Mouse (Mus musculus) urinary bladder, postnatal 10 days (tissue): ENCODE measurements around the gene Gm47189.
"Not testable (repeated sequence)": the region's sequence is repeated elsewhere in the genome, so short reads cannot be mapped to it uniquely, and the experiment has no call there.

Experiments
- DNase-seq: peaks from one replicate; pipeline ENCODE4 v3.0.0; 2022; ENCODE audit warnings: low spot score

Gene Gm47189

GRCm38 (mm10) chr14:41772341-41772740 lies at the start of gene Gm47189:
TSS of gene Gm47189 (minus strand) at chr14:41772441.
- not testable (repeated sequence) for DNase-seq

- DNase-seq, result not testable (repeated sequence)
These were observed 16.3 kb downstream of the Gm47189 start for GRCm38 (mm10) chr14:41755931-41756330.

GRCm38 (mm10) chr14:41750514-41750913 lies 21.7 kb downstream of the Gm47189 start, which contains the start of gene Gm7929:
TSS of gene Gm7929 (minus strand) at chr14:41750614.
- not testable (repeated sequence) for DNase-seq

GRCm38 (mm10) chr14:41723437-41723836 lies 48.8 kb downstream of the Gm47189 start:
- DNase-seq, result not testable (repeated sequence)

- not testable (repeated sequence) for DNase-seq
These were observed 55.1 kb downstream of the Gm47189 start for GRCm38 (mm10) chr14:41717180-41717579.
